Mouse (Mus musculus) MEL (cell line): ENCODE data around the gene Sycp2. TPM values are rescaled to one million over a fixed set of nuclear protein-coding genes. Genes with fewer than 3 reads are reported as not detected.

Source experiments
- DNase-seq: peaks from one replicate; pipeline ENCODE4 v3.0.0; 2011; ENCODE audit warnings: low read depth, low spot score
- H3K27ac ChIP-seq: 2 replicates; pipeline ENCODE4 v1.5.1; 2012; ENCODE audit warnings: low read depth, mild to moderate bottlenecking, control low read depth, low read length, moderate library complexity; ENCODE audit not compliant: control insufficient read depth
- H3K27me3 ChIP-seq, 2 experiments: fragments of 150-350 bp in 1 of 2; sonication (generic) in 1 of 2; 2 replicates each; pipeline ENCODE4 v1.6.1; 2012; ENCODE audit warnings: low read length in 2 of 2, mild to moderate bottlenecking in 2 of 2, improper control_type of control experiment in 1 of 2, moderate library complexity in 1 of 2; ENCODE audit not compliant: insufficient read depth in 2 of 2, control insufficient read depth in 1 of 2
- H3K36me3 ChIP-seq, 2 experiments: 2 replicates each; pipeline ENCODE4 v1.6.1; 2012 to 2014; ENCODE audit warnings: low read length in 2 of 2, improper control_type of control experiment in 1 of 2, inconsistent platforms in 1 of 2, mild to moderate bottlenecking in 1 of 2; ENCODE audit not compliant: insufficient read depth in 2 of 2, control insufficient read depth in 1 of 2
- H3K4me1 ChIP-seq, 2 experiments: fragments of 150-350 bp in 1 of 2; sonication (generic) in 1 of 2; 2 replicates each; pipeline ENCODE4 v1.6.1; 2012; ENCODE audit warnings: low read length in 2 of 2, improper control_type of control experiment in 1 of 2, mild to moderate bottlenecking in 1 of 2; ENCODE audit not compliant: insufficient read depth in 2 of 2, control insufficient read depth in 1 of 2
- H3K4me3 ChIP-seq, 2 experiments: fragments of 150-350 bp in 1 of 2; sonication (generic) in 1 of 2; 2 replicates each; pipeline ENCODE4 v1.5.1; 2012; ENCODE audit warnings: low read depth in 2 of 2, low read length in 2 of 2, mild to moderate bottlenecking in 2 of 2, moderate library complexity in 2 of 2, control low read depth in 1 of 2, improper control_type of control experiment in 1 of 2; ENCODE audit not compliant: control insufficient read depth in 1 of 2, insufficient read depth in 1 of 2
- H3K79me2 ChIP-seq: 2 replicates; pipeline ENCODE4 v1.6.1; 2012; ENCODE audit warnings: mild to moderate bottlenecking, low read length, moderate library complexity; ENCODE audit not compliant: control insufficient read depth, poor library complexity, insufficient read depth
- H3K9ac ChIP-seq: 2 replicates; pipeline ENCODE4 v1.6.1; 2012; ENCODE audit warnings: low read depth, mild to moderate bottlenecking, control low read depth, low read length, moderate library complexity; ENCODE audit not compliant: control insufficient read depth, poor library complexity, severe bottlenecking
- H3K9me3 ChIP-seq: fragments of 150-350 bp; sonication (generic); replicated peaks from 2 replicates; pipeline ENCODE4 v1.6.1; 2012; ENCODE audit warnings: mild to moderate bottlenecking, low read length, improper control_type of control experiment, moderate library complexity; ENCODE audit not compliant: insufficient read depth
- CHD2 ChIP-seq: IDR thresholded peaks from 2 replicates; pipeline ENCODE4 v1.6.1; 2011; ENCODE audit warnings: low read length, improper control_type of control experiment
- ELF1 ChIP-seq: IDR thresholded peaks from 2 replicates; pipeline ENCODE4 v1.6.1; 2014; ENCODE audit warnings: low read depth, mild to moderate bottlenecking, inconsistent platforms, low read length, improper control_type of control experiment, moderate library complexity
- ETS1 ChIP-seq: IDR thresholded peaks from 2 replicates; pipeline ENCODE4 v1.6.1; 2012; ENCODE audit warnings: low read depth, mild to moderate bottlenecking, inconsistent platforms, low read length, improper control_type of control experiment, moderate library complexity
- GATA1 ChIP-seq: IDR thresholded peaks from 2 replicates; pipeline ENCODE4 v1.6.1; 2011; ENCODE audit warnings: low read depth, low read length, improper control_type of control experiment
- MYB ChIP-seq: IDR thresholded peaks from 2 replicates; pipeline ENCODE4 v1.6.1; 2011; ENCODE audit warnings: mild to moderate bottlenecking, low read depth, low read length, improper control_type of control experiment
- MYC ChIP-seq: IDR thresholded peaks from 2 replicates; pipeline ENCODE4 v1.6.1; 2011; ENCODE audit warnings: low read depth, mild to moderate bottlenecking, low read length, improper control_type of control experiment, moderate library complexity
- RAD21 ChIP-seq: IDR thresholded peaks from 2 replicates; pipeline ENCODE4 v1.6.1; 2011; ENCODE audit warnings: mild to moderate bottlenecking, low read depth, low read length, improper control_type of control experiment
- RCOR1 ChIP-seq: IDR thresholded peaks from 2 replicates; pipeline ENCODE4 v1.6.1; 2012; ENCODE audit warnings: low read depth, mild to moderate bottlenecking, inconsistent platforms, low read length, improper control_type of control experiment
- SMC3 ChIP-seq: IDR thresholded peaks from 2 replicates; pipeline ENCODE4 v1.6.1; 2011; ENCODE audit warnings: low read depth, low read length, improper control_type of control experiment
- USF1 ChIP-seq: IDR thresholded peaks from 2 replicates; pipeline ENCODE4 v1.6.1; 2014; ENCODE audit warnings: low read depth, mild to moderate bottlenecking, inconsistent platforms, low read length, improper control_type of control experiment, moderate library complexity
- polyA plus RNA-seq, 2 experiments: library from polyadenylated mRNA; stranded (reverse) in 1 of 2; unstranded in 1 of 2; fragments of >175 nt in 1 of 2; fragments of >200 nt in 1 of 2; gene quantifications; 2 replicates each; pipeline versions ENCODE4 v1.2.1 to v1.2.4; 2012; ENCODE audit warnings: low replicate concordance in 2 of 2, low read depth in 1 of 2; ENCODE audit not compliant: insufficient read length in 2 of 2, insufficient read depth in 1 of 2, missing spikeins in 1 of 2
- total RNA-seq: library from RNA; depleted of rRNA; stranded (reverse); fragments of 300-350 nt; gene quantifications from 2 replicates; pipeline ENCODE4 v1.2.3, GENCODE M21; 2012

Sycp2 gene
- total and polyA plus RNA-seq, 3 experiments, result not detected

DNA sequence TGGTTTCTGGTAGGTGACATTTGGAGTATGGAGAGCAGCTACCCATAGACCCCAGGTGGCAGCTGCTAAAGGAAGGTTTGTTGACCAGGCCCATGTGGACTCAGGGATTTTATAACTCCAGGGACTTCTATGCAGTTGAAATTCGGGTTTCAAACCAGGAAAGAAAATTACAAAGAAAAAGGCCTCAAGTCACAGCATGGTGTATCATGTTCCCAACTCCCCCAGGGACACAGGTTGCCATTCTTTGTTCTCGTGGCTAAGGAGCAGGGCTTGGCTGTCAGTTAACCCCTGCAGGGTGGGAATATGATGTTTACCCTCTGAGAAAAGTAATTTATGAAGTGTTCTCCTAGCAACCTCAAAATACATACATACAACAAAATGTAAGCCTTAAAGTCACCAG, 42.8 kb upstream of the Sycp2 start:
- Histone ChIP-seq H3K9ac (no peak overlapping the region), H3K36me3 (no peaks in the 10 kb centered on the region)
- TF ChIP-seq RAD21, result no peak
- TF ChIP-seq, all 39 proteins: peak for 0
- no peak overlapping the region for H3K27ac ChIP-seq
- DNase-seq, result no peak
- no peaks in the 10 kb centered on the region; the same call in 1 of the 2 replicates for H3K9me3 ChIP-seq
- no peaks in the 10 kb centered on the region for H3K27me3 ChIP-seq
- no peaks in the 10 kb centered on the region for H3K4me1 ChIP-seq
- no peaks in the 10 kb centered on the region for H3K79me2 ChIP-seq
- no peak overlapping the region for H3K4me3 ChIP-seq

DNA sequence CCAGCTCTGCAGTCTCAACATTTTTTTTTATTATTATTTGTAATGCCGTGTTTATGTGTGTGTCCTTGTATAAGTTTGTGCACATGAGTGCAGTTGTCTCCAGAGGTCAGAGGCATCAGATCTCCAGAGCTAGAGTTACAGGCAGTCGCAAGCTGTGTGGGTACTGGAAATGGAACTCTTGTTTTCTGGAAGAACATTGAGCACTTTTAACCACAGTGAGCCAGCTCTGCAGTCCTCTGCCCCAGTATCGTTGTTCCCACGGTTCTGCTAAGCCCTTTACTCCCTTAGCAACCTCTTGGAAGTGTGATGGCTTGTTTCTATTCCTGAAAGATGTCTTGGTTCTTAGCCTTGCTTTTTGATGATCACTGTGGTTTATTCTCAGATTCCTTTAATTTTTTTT, 41.9 kb upstream of the Sycp2 start:
- no peaks in the 10 kb centered on the region for H3K79me2 ChIP-seq
- no peak overlapping the region for H3K9ac ChIP-seq
- H3K27me3 ChIP-seq, result no peaks in the 10 kb centered on the region
- DNase-seq, result no peak
- no peak for TF ChIP-seq MYC
- TF ChIP-seq ELF1, result no peak
- no peak for TF ChIP-seq RCOR1
- TF ChIP-seq MYB, result no peak
- H3K4me1 ChIP-seq, result no peaks in the 10 kb centered on the region
- no peak overlapping the region for H3K4me3 ChIP-seq
- no peak overlapping the region for H3K27ac ChIP-seq
- no peaks in the 10 kb centered on the region; the same call in 1 of the 2 replicates for H3K9me3 ChIP-seq
- no peaks in the 10 kb centered on the region for H3K36me3 ChIP-seq

GRCm38 (mm10) chr2:178437311-178437710, 29.8 kb upstream of the Sycp2 start:
- Histone ChIP-seq H3K27me3 (no peaks in the 10 kb centered on the region), H3K79me2 (no peaks in the 10 kb centered on the region), H3K4me1 (no peaks in the 10 kb centered on the region), H3K9ac (no peak overlapping the region), H3K36me3 (no peaks in the 10 kb centered on the region), H3K4me3 (no peak overlapping the region), H3K27ac (no peak overlapping the region)
- no peak for DNase-seq
- no peak for TF ChIP-seq CHD2
- no peak for TF ChIP-seq ETS1
- TF ChIP-seq ELF1, result no peak
- TF ChIP-seq, all 39 proteins: peak for 0
- no peaks in the 10 kb centered on the region for H3K9me3 ChIP-seq

- H3K27ac ChIP-seq, result no peak overlapping the region
- H3K9ac ChIP-seq, result no peak overlapping the region
- no peaks in the 10 kb centered on the region for H3K4me1 ChIP-seq
- no peaks in the 10 kb centered on the region for H3K79me2 ChIP-seq
- H3K36me3 ChIP-seq, result no peaks in the 10 kb centered on the region
- no peaks in the 10 kb centered on the region for H3K27me3 ChIP-seq
- H3K4me3 ChIP-seq, result no peak overlapping the region
- H3K9me3 ChIP-seq, result no peaks in the 10 kb centered on the region
- DNase-seq, result no peak
- TF ChIP-seq USF1 (no peak), ELF1 (no peak), GATA1 (no peak), SMC3 (no peak), MYC (no peak)
These were observed 26.4 kb upstream of the Sycp2 start for GRCm38 (mm10) chr2:178433903-178434302.
